Mouse (Mus musculus): Measurements from ENCODE around the gene Bcar1.
A peak's percentile ranks its signal among the peaks of the same experiment; 100 is the strongest.

Bcar1 gene

GRCm38 (mm10) chr8:111718937-111719336 is 24.7 kb downstream of the Bcar1 start:
- no peak for ATAC-seq (ENCODE audit: insufficient number of reproducible peaks, low FRiP score, low TSS enrichment)

- no peak for ATAC-seq (ENCODE audit: insufficient number of reproducible peaks, low FRiP score, low TSS enrichment)
Measured at GRCm38 (mm10) chr8:111717866-111718265, 25.7 kb downstream of the Bcar1 start.

GRCm38 (mm10) chr8:111717488-111717792 is 26.2 kb downstream of the Bcar1 start:
- ATAC-seq (ENCODE audit: insufficient number of reproducible peaks, low FRiP score, low TSS enrichment) = no peak

- peak; percentile 49; the same call in 1 of the 2 replicates for ATAC-seq (ENCODE audit: insufficient number of reproducible peaks, low FRiP score, low TSS enrichment)
Measured at GRCm38 (mm10) chr8:111716603-111717487, 26.8 kb downstream of the Bcar1 start.

GRCm38 (mm10) chr8:111715514-111715913 is 28.1 kb downstream of the Bcar1 start:
- ATAC-seq (ENCODE audit: insufficient number of reproducible peaks, low FRiP score, low TSS enrichment) = no peak

- no peak for ATAC-seq (ENCODE audit: insufficient number of reproducible peaks, low FRiP score, low TSS enrichment)
Measured at GRCm38 (mm10) chr8:111714295-111714694, 29.3 kb downstream of the Bcar1 start.

- ATAC-seq (ENCODE audit: insufficient number of reproducible peaks, low FRiP score, low TSS enrichment) = no peak
Measured at GRCm38 (mm10) chr8:111713817-111714216, 29.8 kb downstream of the Bcar1 start.

- ATAC-seq (ENCODE audit: insufficient number of reproducible peaks, low FRiP score, low TSS enrichment) = no peak
Measured at GRCm38 (mm10) chr8:111713291-111713690, 30.3 kb downstream of the Bcar1 start.

- ATAC-seq (ENCODE audit: insufficient number of reproducible peaks, low FRiP score, low TSS enrichment) = peak; percentile 71
Measured at GRCm38 (mm10) chr8:111712588-111712987, 31.0 kb downstream of the Bcar1 start.

GRCm38 (mm10) chr8:111712135-111712534 is 31.5 kb downstream of the Bcar1 start:
- no peak for ATAC-seq (ENCODE audit: insufficient number of reproducible peaks, low FRiP score, low TSS enrichment)

- no peak for ATAC-seq (ENCODE audit: insufficient number of reproducible peaks, low FRiP score, low TSS enrichment)
Measured at GRCm38 (mm10) chr8:111710777-111711485, 32.7 kb downstream of the Bcar1 start.

GRCm38 (mm10) chr8:111709223-111709622 is 34.4 kb downstream of the Bcar1 start:
- no peak for ATAC-seq (ENCODE audit: insufficient number of reproducible peaks, low FRiP score, low TSS enrichment)

- ATAC-seq (ENCODE audit: insufficient number of reproducible peaks, low FRiP score, low TSS enrichment) = no peak
Measured at GRCm38 (mm10) chr8:111708265-111708664, 35.3 kb downstream of the Bcar1 start.

- no peak for ATAC-seq (ENCODE audit: insufficient number of reproducible peaks, low FRiP score, low TSS enrichment)
Measured at GRCm38 (mm10) chr8:111705699-111706098, 37.9 kb downstream of the Bcar1 start.

- no peak for ATAC-seq (ENCODE audit: insufficient number of reproducible peaks, low FRiP score, low TSS enrichment)
Measured at GRCm38 (mm10) chr8:111705222-111705621, 38.4 kb downstream of the Bcar1 start.

GRCm38 (mm10) chr8:111704585-111704984 is 39.0 kb downstream of the Bcar1 start:
- ATAC-seq (ENCODE audit: insufficient number of reproducible peaks, low FRiP score, low TSS enrichment) = no peak

GRCm38 (mm10) chr8:111701380-111701779 is 42.2 kb downstream of the Bcar1 start:
- no peak for ATAC-seq (ENCODE audit: insufficient number of reproducible peaks, low FRiP score, low TSS enrichment)

GRCm38 (mm10) chr8:111700740-111701139 is 42.9 kb downstream of the Bcar1 start:
- no peak for ATAC-seq (ENCODE audit: insufficient number of reproducible peaks, low FRiP score, low TSS enrichment)

- no peak for ATAC-seq (ENCODE audit: insufficient number of reproducible peaks, low FRiP score, low TSS enrichment)
Measured at GRCm38 (mm10) chr8:111700201-111700600, 43.4 kb downstream of the Bcar1 start.

- no peak for ATAC-seq (ENCODE audit: insufficient number of reproducible peaks, low FRiP score, low TSS enrichment)
Measured at GRCm38 (mm10) chr8:111699035-111699434, 44.6 kb downstream of the Bcar1 start.

GRCm38 (mm10) chr8:111697655-111698054 is 46.0 kb downstream of the Bcar1 start:
- ATAC-seq (ENCODE audit: insufficient number of reproducible peaks, low FRiP score, low TSS enrichment) = no peak

- no peak for ATAC-seq (ENCODE audit: insufficient number of reproducible peaks, low FRiP score, low TSS enrichment)
Measured at GRCm38 (mm10) chr8:111695441-111695840, 48.2 kb downstream of the Bcar1 start.

Measured in cerebellum, adult (tissue).